Mouse (Mus musculus): ENCODE measurements around the gene Fam241b.

Fam241b gene

DNA sequence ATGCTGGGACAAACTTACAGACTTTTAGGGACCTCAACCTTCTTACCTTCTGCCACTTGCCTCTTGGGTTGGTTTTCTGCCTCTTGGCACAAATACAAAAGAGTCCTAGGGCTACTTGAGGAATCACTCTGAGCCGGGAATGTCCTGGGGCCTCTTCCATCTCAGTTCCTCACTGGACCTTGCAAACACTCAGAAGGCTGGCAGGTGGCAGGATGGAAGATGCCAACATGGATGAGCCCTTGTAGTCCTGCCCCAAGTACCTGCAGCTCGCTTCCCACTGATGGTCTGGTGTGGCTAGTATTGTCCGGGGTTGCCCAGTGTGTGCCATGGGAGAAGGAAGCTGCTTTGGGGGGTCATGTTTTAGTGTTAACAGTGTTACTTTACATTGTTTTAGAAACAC is 73.8 kb downstream of the Fam241b start:
- DNase-seq: no peak

DNA sequence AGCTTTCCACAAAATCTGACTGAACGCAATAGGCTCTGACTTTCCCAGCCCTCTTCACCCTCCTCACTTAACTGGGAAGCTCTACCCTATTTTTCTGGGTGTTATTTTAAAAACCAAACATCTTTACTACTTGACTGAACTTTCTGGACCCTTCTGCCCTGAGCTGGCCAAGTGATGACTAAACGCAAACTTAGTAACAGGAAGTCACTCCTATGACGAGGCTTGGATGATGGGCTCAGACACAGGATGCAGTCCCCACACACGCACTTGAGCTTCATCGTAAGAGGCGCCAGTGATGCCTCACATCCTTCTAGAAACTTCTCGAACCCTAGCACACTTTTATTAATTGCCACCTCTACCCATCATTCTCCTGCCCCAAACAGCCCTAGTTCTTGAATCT is 74.3 kb downstream of the Fam241b start:
- DNase-seq: no peak

DNA sequence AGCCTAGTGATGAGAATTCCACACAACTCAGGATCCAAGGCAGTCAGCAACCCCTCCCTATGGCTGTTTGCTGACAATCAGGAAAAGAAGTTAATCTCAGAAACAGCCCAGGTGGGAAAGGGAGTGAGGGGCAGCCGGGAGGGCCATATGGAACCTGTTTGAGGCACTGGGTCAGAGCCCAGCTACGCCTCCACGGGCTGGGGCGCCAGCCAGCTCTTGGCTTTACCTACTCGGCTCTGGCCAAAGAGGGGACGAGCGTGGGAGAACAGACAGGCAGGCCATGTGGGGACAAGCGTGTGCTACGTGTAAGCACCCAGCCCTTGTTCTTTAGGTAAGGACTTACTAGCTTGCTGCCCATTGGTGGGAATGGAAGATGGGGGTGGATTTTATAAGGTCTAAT is 75.2 kb downstream of the Fam241b start:
- DNase-seq: peak in 1 of 2 experiments; percentile 21

- no peak for DNase-seq
Measured at GRCm38 (mm10) chr10:62066213-62066612, 77.5 kb downstream of the Fam241b start.

GRCm38 (mm10) chr10:62062786-62063185 is 80.9 kb downstream of the Fam241b start:
- DNase-seq: no peak

GRCm38 (mm10) chr10:62060969-62061678 is 82.6 kb downstream of the Fam241b start:
- no peak for DNase-seq

DNA sequence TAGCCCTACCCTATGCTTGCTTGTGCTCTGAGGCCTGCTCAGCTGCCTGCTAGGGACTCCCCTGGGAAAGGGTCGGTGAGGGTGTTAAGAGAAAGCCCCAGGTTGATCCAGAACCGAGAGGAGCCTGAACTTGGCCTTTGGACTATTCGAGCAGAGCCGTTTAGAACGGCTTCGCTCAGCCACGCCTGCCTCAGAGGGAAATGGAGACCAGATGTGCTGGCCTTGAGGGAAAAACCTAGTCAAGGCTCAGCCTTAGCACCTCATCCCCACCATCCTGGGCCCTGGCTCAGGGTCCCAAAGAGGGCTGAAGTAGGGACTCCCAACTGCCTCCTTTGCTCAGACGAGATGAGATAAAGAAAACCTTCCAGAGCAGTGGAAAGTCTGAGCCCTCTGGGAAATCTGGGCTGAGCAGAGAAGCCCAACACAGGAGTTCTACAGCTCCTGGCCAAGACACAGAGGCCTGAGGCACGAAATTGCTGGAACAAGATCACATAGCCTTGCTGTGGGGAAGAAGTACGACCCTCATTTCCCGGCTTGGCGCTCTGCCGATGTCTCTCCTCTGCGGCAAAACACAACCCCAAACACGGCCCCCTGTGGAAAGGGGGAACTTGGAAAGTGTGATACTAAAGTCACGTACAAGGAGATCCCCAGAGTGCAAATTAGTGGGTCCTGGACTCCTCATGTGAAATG is 83.4 kb downstream of the Fam241b start:
- no peak for DNase-seq

DNA sequence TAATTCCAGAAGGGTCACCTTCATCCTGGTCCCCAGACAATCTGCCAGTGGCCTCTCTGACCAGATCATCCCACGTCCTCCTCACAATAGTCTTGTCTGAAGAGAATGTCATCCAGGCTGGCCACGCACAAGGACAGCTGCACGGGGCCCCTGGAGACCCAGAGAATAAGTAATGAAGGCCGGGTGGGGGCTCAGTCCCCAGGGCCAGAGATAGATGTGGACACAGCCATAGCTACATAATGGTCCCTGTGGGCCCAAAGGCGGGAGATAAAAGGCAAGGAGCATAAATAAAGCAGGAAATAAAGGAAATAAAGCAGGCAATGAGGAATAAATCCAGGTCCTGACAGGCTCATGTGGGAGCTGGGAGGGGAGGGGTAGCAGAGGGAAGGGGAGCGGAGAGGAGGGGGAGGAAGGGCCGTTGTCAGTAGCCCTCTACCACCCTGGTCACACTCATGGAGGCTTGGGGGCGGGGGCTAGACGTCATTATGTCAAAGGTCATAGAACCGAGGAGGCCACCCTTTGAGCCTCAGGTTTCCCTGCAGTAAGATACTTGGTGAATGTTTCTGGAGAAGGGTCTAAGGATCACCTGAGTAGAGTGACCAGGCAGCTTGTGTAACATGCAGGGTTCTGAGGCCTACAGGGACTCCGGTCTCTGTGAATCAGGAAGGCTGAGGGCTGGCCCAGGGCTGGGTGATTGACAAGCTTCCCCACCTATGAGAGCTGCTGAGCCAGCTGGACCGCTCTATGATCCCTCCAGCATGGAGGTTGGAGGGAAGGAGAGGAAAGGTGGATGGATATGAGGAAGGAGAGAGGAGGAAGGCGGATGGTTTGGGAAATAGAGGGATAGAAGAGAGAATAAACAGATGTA is 85.0 kb downstream of the Fam241b start:
- DNase-seq: no peak

All from lung, adult 18-20 months (tissue).